In the genomic region with DNA sequence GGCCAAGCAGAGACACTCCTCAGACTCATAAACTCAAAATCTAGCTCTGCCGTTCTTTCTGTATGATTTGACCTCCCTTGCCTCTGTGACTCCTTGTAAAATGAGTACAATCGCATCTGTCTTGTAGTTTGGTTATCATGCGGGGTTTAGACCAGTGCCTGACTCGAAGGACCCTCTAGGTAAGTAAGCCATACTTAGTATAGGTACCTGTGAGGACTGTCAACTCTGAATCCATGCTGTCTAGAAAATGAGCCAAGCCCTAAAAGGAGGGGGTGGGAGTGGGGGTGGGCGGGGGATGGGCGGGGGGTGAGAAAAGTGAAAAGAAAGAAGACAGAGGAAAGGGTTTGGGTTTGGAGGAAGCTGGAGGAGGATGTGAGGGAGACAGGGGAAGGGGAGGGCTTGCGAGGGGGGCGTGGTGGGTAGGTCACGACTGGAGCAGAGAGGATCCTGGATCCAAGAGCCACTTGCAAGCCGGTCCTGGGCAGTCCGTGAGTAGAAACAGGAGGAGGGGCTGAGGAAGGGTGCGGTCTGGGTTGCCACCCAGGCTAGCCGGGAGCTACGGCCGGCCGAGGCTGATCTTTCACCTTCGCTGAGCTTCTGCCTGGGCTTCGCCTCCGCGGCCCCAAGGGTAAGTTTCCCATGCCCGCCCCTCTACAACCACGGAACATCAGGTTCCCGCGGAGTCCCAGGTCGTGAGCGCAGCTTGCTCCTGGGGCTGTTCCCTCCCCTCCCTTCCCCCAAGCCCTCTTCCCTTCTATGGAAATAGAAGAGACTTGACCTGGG, we compare ENCODE assay signal across 7 mouse cellular contexts. TPM values are rescaled to one million over a fixed set of nuclear protein-coding genes. Genes with fewer than 3 reads are reported as not detected.
DNase-seq lines count a peak whose midpoint lies in the region; ATAC-seq and TF ChIP-seq lines count a peak whose summit lies in the region.

Anxa3 (plus strand) TSS at position 404 of the 783 bp plus-strand sequence.

- no peaks in the 10 kb centered on the region for H3K9me3 ChIP-seq in MEL (replicated peaks; ENCODE audit: insufficient read depth, low read length)
- H3K9me3 ChIP-seq in hindbrain, embryonic 13.5 days, result no peaks in the 10 kb centered on the region
- no peaks in the 10 kb centered on the region for H3K9me3 ChIP-seq in megakaryocyte, embryonic 14.5 days

- H3K4me1 ChIP-seq in MEL (ENCODE audit: control insufficient read depth in 1 of 2, insufficient read depth in 2 of 2, low read length in 2 of 2), result no peaks in the 10 kb centered on the region
- H3K4me1 ChIP-seq in hindbrain, embryonic 13.5 days (replicated peaks), result peaks cover 9% of the 10 kb centered on the region
- peaks cover 28% of the 10 kb centered on the region for H3K4me1 ChIP-seq in megakaryocyte, embryonic 14.5 days

- no peaks in the 10 kb centered on the region for H3K36me3 ChIP-seq in MEL (ENCODE audit: control insufficient read depth in 1 of 2, insufficient read depth in 2 of 2, low read length in 2 of 2)
- H3K36me3 ChIP-seq in hindbrain, embryonic 13.5 days, result no peaks in the 10 kb centered on the region
- H3K36me3 ChIP-seq in megakaryocyte, embryonic 14.5 days (replicated peaks; ENCODE audit: low read length), result no peaks in the 10 kb centered on the region

- peak; percentile 59 for DNase-seq in MEL (ENCODE audit: low read depth, low spot score)
- DNase-seq in adrenal gland, postnatal 25 days, result peak; percentile 33
- peak; percentile 67 for DNase-seq in gastrocnemius, adult 18-20 months (ENCODE audit: low spot score)
- no peak for DNase-seq in left cerebral cortex, postnatal 14 days (ENCODE audit: low spot score in 2 of 2)
- peak; percentile 73 for DNase-seq in testis, postnatal 10 days (ENCODE audit: low spot score)

- ATAC-seq in hindbrain, embryonic 13.5 days (ENCODE audit: low FRiP score), result peak; percentile 52; the same call in 1 of the 2 replicates

- H3K79me2 ChIP-seq in MEL (ENCODE audit: control insufficient read depth, insufficient read depth, low read length, poor library complexity), result no peaks in the 10 kb centered on the region

- TF ChIP-seq RAD21 in MEL (IDR thresholded peaks at IDR 0.05; ENCODE audit: low read depth, low read length), result no peak

- WGBS in hindbrain, embryonic 13.5 days, result 14% methylated on average over 23 of the region's 26 CpGs

- H3K27ac ChIP-seq in MEL (ENCODE audit: control insufficient read depth, low read depth, low read length), result no peak within 1 kb of the TSS
- no peak within 1 kb of the TSS for H3K27ac ChIP-seq in hindbrain, embryonic 13.5 days

- no peak for TF ChIP-seq POLR2A in MEL (IDR thresholded peaks at IDR 0.05; ENCODE audit: control insufficient read depth in 1 of 2, insufficient read depth in 1 of 2, low read depth in 1 of 2, low read length in 2 of 2, poor library complexity in 1 of 2)

- H3K9ac ChIP-seq in MEL (ENCODE audit: control insufficient read depth, low read depth, low read length, poor library complexity, severe bottlenecking), result peak within 1 kb of the TSS; percentile 50
- peak within 1 kb of the TSS; percentile 67 for H3K9ac ChIP-seq in hindbrain, embryonic 13.5 days

- H3K27me3 ChIP-seq in MEL (ENCODE audit: control insufficient read depth in 1 of 2, insufficient read depth in 2 of 2, low read length in 2 of 2), result peaks cover 0 to 7% of the 10 kb centered on the region in 2 experiments; a peak in 3 of 4 replicates
- H3K27me3 ChIP-seq in hindbrain, embryonic 13.5 days, result peaks cover 13% of the 10 kb centered on the region; the same call in 1 of the 2 replicates
- peaks cover 37% of the 10 kb centered on the region for H3K27me3 ChIP-seq in megakaryocyte, embryonic 14.5 days (replicated peaks)

- H3K4me2 ChIP-seq in hindbrain, embryonic 13.5 days, result peak within 1 kb of the TSS; percentile 66

- no peak for TF ChIP-seq EP300 in MEL (IDR thresholded peaks at IDR 0.05; ENCODE audit: low read depth in 1 of 2, low read length in 2 of 2)

- intact Hi-C loops in left cerebral cortex, postnatal 14 days (cut with DNase I), result no loop called here

- no peak for TF ChIP-seq CTCF in MEL (IDR thresholded peaks at IDR 0.05 in 2 of 3, conservative IDR thresholded peaks at IDR 0.05 in 1 of 3; ENCODE audit: control insufficient read depth in 1 of 3, insufficient read depth in 1 of 3, low read depth in 2 of 3, low read length in 3 of 3, poor library complexity in 1 of 3, severe bottlenecking in 1 of 3)

- peak within 1 kb of the TSS; percentile 54 to 60 for H3K4me3 ChIP-seq in MEL (ENCODE audit: control insufficient read depth in 1 of 2, insufficient read depth in 1 of 2, low read depth in 2 of 2, low read length in 2 of 2)
- peak within 1 kb of the TSS; percentile 42 for H3K4me3 ChIP-seq in hindbrain, embryonic 13.5 days
- H3K4me3 ChIP-seq in megakaryocyte, embryonic 14.5 days (replicated peaks), result peak within 1 kb of the TSS; percentile 90

TF ChIP-seq in MEL, 35 proteins besides CTCF, POLR2A, EP300 and RAD21:
- no peak for TF ChIP-seq TBP (IDR thresholded peaks at IDR 0.05; ENCODE audit: low read depth, low read length)
- TF ChIP-seq ZC3H11A (IDR thresholded peaks at IDR 0.05; ENCODE audit: low read depth, low read length), result no peak
- TF ChIP-seq TAL1 (IDR thresholded peaks at IDR 0.05; ENCODE audit: low read length), result no peak
- TF ChIP-seq MYB (IDR thresholded peaks at IDR 0.05; ENCODE audit: low read depth, low read length), result no peak
- no peak for TF ChIP-seq CHD1 (IDR thresholded peaks at IDR 0.05; ENCODE audit: low read depth, low read length)
- TF ChIP-seq UBTF (IDR thresholded peaks at IDR 0.05; ENCODE audit: borderline replicate concordance, insufficient read depth, low read depth, low read length), result no peak
- TF ChIP-seq TCF12 (IDR thresholded peaks at IDR 0.05; ENCODE audit: low read depth, low read length), result no peak
- no peak for TF ChIP-seq MEF2A (IDR thresholded peaks at IDR 0.05; ENCODE audit: extremely low read depth, insufficient replicate concordance, low read depth, low read length, poor library complexity, severe bottlenecking)
- no peak for TF ChIP-seq MXI1 (IDR thresholded peaks at IDR 0.05; ENCODE audit: low read depth, low read length)
- TF ChIP-seq MAZ (IDR thresholded peaks at IDR 0.05; ENCODE audit: low read depth, low read length), result no peak
- TF ChIP-seq SMC3 (IDR thresholded peaks at IDR 0.05; ENCODE audit: low read depth, low read length), result no peak
- no peak for TF ChIP-seq MAFK (IDR thresholded peaks at IDR 0.05; ENCODE audit: borderline replicate concordance, low read depth, low read length)
- no peak for TF ChIP-seq USF1 (IDR thresholded peaks at IDR 0.05; ENCODE audit: low read depth, low read length)
- no peak for TF ChIP-seq GABPA (IDR thresholded peaks at IDR 0.05; ENCODE audit: low read depth, low read length)
- TF ChIP-seq JUND (IDR thresholded peaks at IDR 0.05; ENCODE audit: low read depth, low read length), result no peak
- no peak for TF ChIP-seq ZKSCAN1 (IDR thresholded peaks at IDR 0.05; ENCODE audit: low read depth, low read length)
- no peak for TF ChIP-seq CHD2 (IDR thresholded peaks at IDR 0.05; ENCODE audit: low read length)
- TF ChIP-seq ELF1 (IDR thresholded peaks at IDR 0.05; ENCODE audit: low read depth, low read length), result no peak
- TF ChIP-seq POLR2AphosphoS2 (IDR thresholded peaks at IDR 0.05; ENCODE audit: low read length), result no peak
TF ChIP-seq in MEL: peak in this region for 0.

RNA-seq across cellular contexts. Expression of gene Anxa3, which starts in this region (rescaled TPM):
- 0.54 and 0.72 TPM in 2 replicates for total RNA-seq in MEL (2012; rRNA removed)
- 1 to 10 TPM in 1 of 2 experiments, not detected in 1; 2.5 TPM for polyA plus RNA-seq in MEL (2012; ENCODE audit: insufficient read depth in 1 of 2, insufficient read length in 2 of 2, low read depth in 1 of 2, low replicate concordance in 2 of 2, missing spikeins in 1 of 2)
- 16.9 and 19.8 TPM in 2 replicates for total RNA-seq in adrenal gland, postnatal 25 days (2021)
- total RNA-seq in gastrocnemius, adult 18-20 months (2021), result 10 to 100 TPM in 1 of 2 experiments, 1 to 10 TPM in 1; 9.5 to 20.3 TPM
- 27.0 and 27.9 TPM in 2 replicates for polyA plus RNA-seq in hindbrain, embryonic 13.5 days (2015; fragmentation: Nextera tagmentation; extraction: Ambion mirVana)
- total RNA-seq in left cerebral cortex, postnatal 14 days (2021), result 10 to 100 TPM; 17.8 to 20.5 TPM
- 2.3 TPM in 1 of 2 replicates, not detected in the other for polyA plus RNA-seq in megakaryocyte, embryonic 14.5 days (2012; ENCODE audit: insufficient read depth, low replicate concordance)

Comparison
In these comparisons a context has a peak if more than half of its experiments do, and no peak if none do; other contexts are left out.
1. DNase-seq: peak in MEL (single experiment), adrenal gland, postnatal 25 days (single experiment), gastrocnemius, adult 18-20 months (single experiment) and testis, postnatal 10 days (single experiment); none in left cerebral cortex, postnatal 14 days (0 of 2).
2. Peak in every context shown above with its lines, with median percentiles within 50 percentile points of each other: H3K4me3 ChIP-seq.